Mouse (Mus musculus): Measurements from ENCODE around the gene Pnliprp1.

The Pnliprp1 gene

GRCm38 (mm10) chr19:58776461-58776860 lies 47.8 kb downstream of the Pnliprp1 start:
- DNase-seq (ENCODE audit: low read depth, low spot score), result no peak

- DNase-seq (ENCODE audit: low read depth, low spot score), result no peak
These were observed 52.9 kb downstream of the Pnliprp1 start for GRCm38 (mm10) chr19:58781566-58781965.

GRCm38 (mm10) chr19:58783938-58784337 lies 55.3 kb downstream of the Pnliprp1 start:
- no peak for DNase-seq (ENCODE audit: low read depth, low spot score)

- no peak for DNase-seq (ENCODE audit: low read depth, low spot score)
These were observed 60.5 kb downstream of the Pnliprp1 start for GRCm38 (mm10) chr19:58789194-58789593.
